Mouse (Mus musculus): Measurements from ENCODE around the gene Actbl2. TPM values are rescaled to one million over a fixed set of nuclear protein-coding genes. Genes with fewer than 3 reads are reported as not detected.
A peak's percentile ranks its signal among the peaks of the same experiment; 100 is the strongest.

Actbl2 gene
- polyA plus RNA-seq, 1 experiment from 2014 or later = not detected

- Histone ChIP-seq H3K27ac (replicated peaks in 1 of 2; ENCODE audit: control insufficient read depth in 1 of 2, insufficient read depth in 1 of 2, low read depth in 2 of 2, low read length in 2 of 2) (no peak overlapping the region), H3K4me3 (ENCODE audit: control insufficient read depth in 1 of 2, insufficient read depth in 1 of 2, low read depth in 1 of 2, low read length in 2 of 2) (no peak overlapping the region), H3K36me3 (ENCODE audit: control insufficient read depth, insufficient read depth, low read length) (no peaks in the 10 kb centered on the region), H3K4me2 (ENCODE audit: low read length) (no peak overlapping the region), H3K9ac (ENCODE audit: low read length) (no peak overlapping the region), H3K4me1 (ENCODE audit: control insufficient read depth in 2 of 2, insufficient read depth in 2 of 2, low read length in 2 of 2) (no peaks in the 10 kb centered on the region), H3K27me3 (ENCODE audit: control insufficient read depth, insufficient read depth, low read length) (no peaks in the 10 kb centered on the region), H3K9me3 (ENCODE audit: control insufficient read depth, low read length) (no peaks in the 10 kb centered on the region)
- 82% methylated on average over 11 of the region's 11 CpGs for WGBS
- ATAC-seq (ENCODE audit: insufficient number of reproducible peaks, insufficient read depth, low FRiP score, low read depth) = no peak
Measured at GRCm38 (mm10) chr13:111258424-111259092, 3.7 kb downstream of the Actbl2 start.

- Histone ChIP-seq H3K4me1 (ENCODE audit: control insufficient read depth in 2 of 2, insufficient read depth in 2 of 2, low read length in 2 of 2) (no peaks in the 10 kb centered on the region), H3K4me2 (ENCODE audit: low read length) (no peak overlapping the region), H3K4me3 (ENCODE audit: control insufficient read depth in 1 of 2, insufficient read depth in 1 of 2, low read depth in 1 of 2, low read length in 2 of 2) (no peak overlapping the region), H3K27ac (replicated peaks in 1 of 2; ENCODE audit: control insufficient read depth in 1 of 2, insufficient read depth in 1 of 2, low read depth in 2 of 2, low read length in 2 of 2) (no peak overlapping the region), H3K36me3 (ENCODE audit: control insufficient read depth, insufficient read depth, low read length) (no peaks in the 10 kb centered on the region), H3K27me3 (ENCODE audit: control insufficient read depth, insufficient read depth, low read length) (no peaks in the 10 kb centered on the region), H3K9me3 (ENCODE audit: control insufficient read depth, low read length) (no peaks in the 10 kb centered on the region), H3K9ac (ENCODE audit: low read length) (no peak overlapping the region)
- 73% methylated on average over 6 of the region's 6 CpGs for WGBS
- no peak for ATAC-seq (ENCODE audit: insufficient number of reproducible peaks, insufficient read depth, low FRiP score, low read depth)
Measured at GRCm38 (mm10) chr13:111259093-111259491, 4.3 kb downstream of the Actbl2 start.

GRCm38 (mm10) chr13:111259711-111260110 lies 4.9 kb downstream of the Actbl2 start:
- H3K27me3 ChIP-seq (ENCODE audit: control insufficient read depth, insufficient read depth, low read length) = no peaks in the 10 kb centered on the region
- H3K4me2 ChIP-seq (ENCODE audit: low read length) = no peak overlapping the region
- H3K36me3 ChIP-seq (ENCODE audit: control insufficient read depth, insufficient read depth, low read length) = no peaks in the 10 kb centered on the region
- no peak overlapping the region for H3K4me3 ChIP-seq (ENCODE audit: control insufficient read depth in 1 of 2, insufficient read depth in 1 of 2, low read depth in 1 of 2, low read length in 2 of 2)
- ATAC-seq (ENCODE audit: insufficient number of reproducible peaks, insufficient read depth, low FRiP score, low read depth) = no peak
- 78% methylated on average over 7 of the region's 7 CpGs for WGBS
- H3K9me3 ChIP-seq (ENCODE audit: control insufficient read depth, low read length) = no peaks in the 10 kb centered on the region
- no peak overlapping the region for H3K9ac ChIP-seq (ENCODE audit: low read length)
- no peaks in the 10 kb centered on the region for H3K4me1 ChIP-seq (ENCODE audit: control insufficient read depth in 2 of 2, insufficient read depth in 2 of 2, low read length in 2 of 2)
- no peak overlapping the region for H3K27ac ChIP-seq (replicated peaks in 1 of 2; ENCODE audit: control insufficient read depth in 1 of 2, insufficient read depth in 1 of 2, low read depth in 2 of 2, low read length in 2 of 2)

- WGBS = 79% methylated on average over 2 of the region's 2 CpGs
- no peaks in the 10 kb centered on the region for H3K27me3 ChIP-seq (ENCODE audit: control insufficient read depth, insufficient read depth, low read length)
Measured at GRCm38 (mm10) chr13:111263186-111263585, 8.4 kb downstream of the Actbl2 start.

GRCm38 (mm10) chr13:111263758-111264157 lies 8.9 kb downstream of the Actbl2 start:
- WGBS = 76% methylated on average over 3 of the region's 3 CpGs
- no peaks in the 10 kb centered on the region for H3K9me3 ChIP-seq (ENCODE audit: control insufficient read depth, low read length)
- no peak overlapping the region for H3K27ac ChIP-seq (replicated peaks in 1 of 2; ENCODE audit: control insufficient read depth in 1 of 2, insufficient read depth in 1 of 2, low read depth in 2 of 2, low read length in 2 of 2)
- no peak overlapping the region for H3K4me3 ChIP-seq (ENCODE audit: control insufficient read depth in 1 of 2, insufficient read depth in 1 of 2, low read depth in 1 of 2, low read length in 2 of 2)
- H3K27me3 ChIP-seq (ENCODE audit: control insufficient read depth, insufficient read depth, low read length) = no peaks in the 10 kb centered on the region
- H3K9ac ChIP-seq (ENCODE audit: low read length) = no peak overlapping the region
- no peak for ATAC-seq (ENCODE audit: insufficient number of reproducible peaks, insufficient read depth, low FRiP score, low read depth)
- no peaks in the 10 kb centered on the region for H3K36me3 ChIP-seq (ENCODE audit: control insufficient read depth, insufficient read depth, low read length)
- H3K4me2 ChIP-seq (ENCODE audit: low read length) = no peak overlapping the region
- H3K4me1 ChIP-seq (ENCODE audit: control insufficient read depth in 2 of 2, insufficient read depth in 2 of 2, low read length in 2 of 2) = peaks cover 4 to 9% of the 10 kb centered on the region in 2 experiments; a peak in 2 of 4 replicates

More at GRCm38 (mm10) chr13:111263186-111263585, 8.4 kb downstream of the Actbl2 start:
- Histone ChIP-seq H3K4me2 (ENCODE audit: low read length) (no peak overlapping the region), H3K4me3 (ENCODE audit: control insufficient read depth in 1 of 2, insufficient read depth in 1 of 2, low read depth in 1 of 2, low read length in 2 of 2) (no peak overlapping the region), H3K4me1 (ENCODE audit: control insufficient read depth in 2 of 2, insufficient read depth in 2 of 2, low read length in 2 of 2) (peaks cover 4 to 9% of the 10 kb centered on the region in 2 experiments; a peak in 1 of 4 replicates), H3K9me3 (ENCODE audit: control insufficient read depth, low read length) (no peaks in the 10 kb centered on the region), H3K27ac (replicated peaks in 1 of 2; ENCODE audit: control insufficient read depth in 1 of 2, insufficient read depth in 1 of 2, low read depth in 2 of 2, low read length in 2 of 2) (no peak overlapping the region), H3K9ac (ENCODE audit: low read length) (no peak overlapping the region), H3K36me3 (ENCODE audit: control insufficient read depth, insufficient read depth, low read length) (no peaks in the 10 kb centered on the region)
- ATAC-seq (ENCODE audit: insufficient number of reproducible peaks, insufficient read depth, low FRiP score, low read depth) = no peak

- no peak for ATAC-seq (ENCODE audit: insufficient number of reproducible peaks, insufficient read depth, low FRiP score, low read depth)
- Histone ChIP-seq H3K36me3 (ENCODE audit: control insufficient read depth, insufficient read depth, low read length) (no peaks in the 10 kb centered on the region), H3K9me3 (ENCODE audit: control insufficient read depth, low read length) (no peaks in the 10 kb centered on the region), H3K4me2 (ENCODE audit: low read length) (no peak overlapping the region), H3K4me1 (ENCODE audit: control insufficient read depth in 2 of 2, insufficient read depth in 2 of 2, low read length in 2 of 2) (peaks cover 6 to 9% of the 10 kb centered on the region in 2 experiments; a peak in 3 of 4 replicates), H3K27ac (replicated peaks in 1 of 2; ENCODE audit: control insufficient read depth in 1 of 2, insufficient read depth in 1 of 2, low read depth in 2 of 2, low read length in 2 of 2) (0 out of 4 replicates have a peak overlapping the region, but pooled peaks of 1 of the 2 experiments have one; percentile 2), H3K4me3 (ENCODE audit: control insufficient read depth in 1 of 2, insufficient read depth in 1 of 2, low read depth in 1 of 2, low read length in 2 of 2) (no peak overlapping the region), H3K9ac (ENCODE audit: low read length) (no peak overlapping the region), H3K27me3 (ENCODE audit: control insufficient read depth, insufficient read depth, low read length) (no peaks in the 10 kb centered on the region)
- 56% methylated on average over 4 of the region's 4 CpGs for WGBS
Measured at GRCm38 (mm10) chr13:111265231-111266000, 10.6 kb downstream of the Actbl2 start.

- Histone ChIP-seq H3K27ac (replicated peaks in 1 of 2; ENCODE audit: control insufficient read depth in 1 of 2, insufficient read depth in 1 of 2, low read depth in 2 of 2, low read length in 2 of 2) (peak overlapping the region in 1 of 2 experiments; percentile 35; a peak in 2 of 4 replicates), H3K9me3 (ENCODE audit: control insufficient read depth, low read length) (no peaks in the 10 kb centered on the region), H3K36me3 (ENCODE audit: control insufficient read depth, insufficient read depth, low read length) (no peaks in the 10 kb centered on the region), H3K4me1 (ENCODE audit: control insufficient read depth in 2 of 2, insufficient read depth in 2 of 2, low read length in 2 of 2) (peaks cover 6 to 9% of the 10 kb centered on the region in 2 experiments; a peak in 3 of 4 replicates), H3K4me3 (ENCODE audit: control insufficient read depth in 1 of 2, insufficient read depth in 1 of 2, low read depth in 1 of 2, low read length in 2 of 2) (no peak overlapping the region), H3K9ac (ENCODE audit: low read length) (no peak overlapping the region), H3K4me2 (ENCODE audit: low read length) (no peak overlapping the region), H3K27me3 (ENCODE audit: control insufficient read depth, insufficient read depth, low read length) (no peaks in the 10 kb centered on the region)
- no peak for ATAC-seq (ENCODE audit: insufficient number of reproducible peaks, insufficient read depth, low FRiP score, low read depth)
- 79% methylated on average over 5 of the region's 5 CpGs for WGBS
Measured at GRCm38 (mm10) chr13:111266855-111267254, 12.0 kb downstream of the Actbl2 start.

Data from heart, embryonic 14.5 days (tissue).